Mouse (Mus musculus) left cerebral cortex, postnatal 36 days (tissue): Measurements from ENCODE around the gene Atp2b2. TPM values are rescaled to one million over a fixed set of nuclear protein-coding genes. Genes with fewer than 3 reads are reported as not detected.

Experiments
- DNase-seq, 2 experiments: peaks; one replicate each; pipeline ENCODE4 v3.0.0; 2021 to 2022; ENCODE audit warnings: low spot score in 2 of 2, mixed read lengths in 1 of 2
- intact Hi-C: fragments of 180-260 bp; cut with DNase I; formaldehyde crosslinking; loops from one replicate; pipeline ENCODE4 v1.15.1; 2025
- total RNA-seq, 2 experiments: library from RNA; stranded (reverse); gene quantifications; 2 replicates each; pipeline ENCODE4 v1.2.3; 2021

Gene Atp2b2
- total RNA-seq, 2 experiments from 2014 or later = 722 to 790 TPM

DNA sequence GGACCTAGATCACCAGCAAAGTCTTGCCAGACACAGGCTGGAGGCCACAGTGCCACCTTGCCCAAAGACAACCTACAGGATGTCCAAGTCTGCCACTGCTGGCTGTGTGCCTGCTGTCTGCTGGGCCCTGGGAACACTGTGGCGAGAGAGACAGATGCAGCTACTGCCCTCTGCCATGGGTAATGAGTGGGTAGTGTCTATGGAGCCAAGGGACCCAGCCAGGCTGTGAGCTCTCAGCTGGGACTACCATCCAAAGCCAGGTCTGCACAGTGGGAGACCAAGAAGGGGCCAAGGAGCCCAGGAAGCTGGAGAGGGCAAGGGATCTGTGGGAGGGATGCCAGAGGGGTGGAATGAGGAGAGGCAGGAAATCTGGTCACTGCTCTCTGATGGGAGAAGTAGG, 83.1 kb downstream of the Atp2b2 start:
- intact Hi-C loops = no loop called here
- no peak for DNase-seq

- DNase-seq = no peak
- intact Hi-C loops = no loop called here
Measured at GRCm38 (mm10) chr6:113958714-113959113, 83.7 kb downstream of the Atp2b2 start.

DNA sequence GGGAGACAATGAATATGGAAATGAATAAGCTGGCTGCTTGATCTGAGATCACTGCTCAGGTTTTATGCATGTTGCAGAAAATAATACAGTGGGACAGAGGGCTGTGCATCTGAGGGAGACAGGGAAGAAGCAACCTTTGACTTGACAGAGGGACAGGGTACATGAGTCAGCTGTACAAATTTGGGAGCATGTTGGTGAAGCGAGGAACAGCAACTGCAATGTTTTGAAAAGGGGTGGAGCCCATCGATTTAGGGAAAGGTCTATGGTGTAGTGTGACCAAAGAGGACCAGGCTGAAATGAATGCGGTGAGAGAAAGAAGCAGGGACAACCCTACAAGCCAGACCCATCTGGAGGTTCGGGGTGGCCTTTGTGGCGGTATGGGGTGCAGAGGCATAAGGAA, 84.4 kb downstream of the Atp2b2 start:
- intact Hi-C loops = no loop called here
- DNase-seq = no peak

DNA sequence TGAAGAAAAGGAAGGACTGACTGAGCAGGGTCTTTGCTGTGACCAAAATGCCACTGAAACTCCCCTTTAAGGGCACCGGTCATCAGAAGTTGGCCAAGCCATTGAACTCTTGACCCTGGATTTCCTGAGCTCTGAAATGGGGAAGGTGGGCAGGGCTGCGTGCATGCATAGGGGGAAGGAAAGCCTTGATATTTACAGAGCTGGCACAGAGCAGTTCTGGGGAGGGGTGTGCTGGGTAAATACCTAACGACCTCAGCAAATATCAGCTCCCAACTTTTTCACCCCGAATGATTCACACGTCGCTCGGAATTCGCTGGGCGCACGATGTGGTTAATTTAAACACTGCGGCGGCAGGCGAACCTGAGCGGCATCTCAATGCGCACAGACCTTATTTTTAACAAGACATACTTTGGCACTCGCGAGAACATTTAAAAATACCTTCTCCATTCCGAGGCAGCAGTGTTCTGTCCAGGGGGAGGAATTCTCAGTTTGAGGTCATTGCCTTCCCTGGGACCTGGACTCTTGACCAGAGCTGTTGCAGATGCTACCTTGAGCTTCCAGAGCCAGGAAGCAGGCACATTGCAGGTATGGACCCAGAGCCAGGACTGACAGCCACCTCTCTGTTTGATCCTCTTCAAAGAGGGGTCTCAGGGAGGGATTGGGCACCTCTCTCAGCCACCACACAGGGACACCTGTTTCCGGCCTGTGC, 85.0 kb downstream of the Atp2b2 start:
- intact Hi-C loops = no loop called here

DNA sequence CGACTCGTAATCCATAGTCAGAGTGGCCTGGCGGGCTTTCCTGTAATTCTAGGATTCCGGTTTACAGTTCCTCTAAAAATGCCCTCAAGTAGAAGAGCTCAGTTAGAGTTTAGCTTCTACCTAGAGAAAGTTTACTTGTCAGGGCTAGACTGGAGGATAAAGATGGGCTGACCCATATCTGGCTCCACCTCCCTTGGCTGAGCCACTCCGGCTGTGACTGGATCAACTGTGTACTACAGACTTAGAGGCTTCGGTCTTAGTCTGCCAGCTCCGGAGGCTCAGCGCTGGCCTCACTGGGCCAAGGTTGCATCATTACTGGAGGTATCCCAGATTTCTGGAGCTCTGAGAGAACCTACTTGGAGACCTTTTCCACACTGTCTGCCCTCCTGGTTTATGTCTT, 94.9 kb downstream of the Atp2b2 start:
- intact Hi-C loops = no loop called here

More for the DNA sequence above, 85.0 kb downstream of the Atp2b2 start:
- DNase-seq = peak; percentile 48

DNA sequence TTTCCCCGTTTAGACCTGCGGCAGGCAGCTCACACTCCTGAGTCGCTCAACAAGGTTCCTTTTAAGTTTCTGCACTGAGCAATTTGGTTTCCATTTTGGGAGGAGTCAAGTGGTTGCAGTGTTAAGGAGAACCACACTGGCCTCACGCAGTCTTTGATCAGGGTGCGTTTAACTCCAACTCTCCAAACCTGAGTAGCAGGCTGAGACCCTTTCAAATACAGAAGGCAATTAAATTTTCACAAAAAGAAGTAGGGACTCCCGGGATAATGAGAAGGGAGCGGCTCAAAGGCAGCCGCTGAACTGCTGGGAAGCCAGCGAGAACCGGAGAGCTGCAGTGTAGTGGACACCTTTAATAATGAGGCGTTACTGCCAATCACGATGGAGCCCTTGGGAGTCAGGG, 100.1 kb downstream of the Atp2b2 start:
- intact Hi-C loops = no loop called here

More for the DNA sequence above, 94.9 kb downstream of the Atp2b2 start:
- no peak for DNase-seq

DNA sequence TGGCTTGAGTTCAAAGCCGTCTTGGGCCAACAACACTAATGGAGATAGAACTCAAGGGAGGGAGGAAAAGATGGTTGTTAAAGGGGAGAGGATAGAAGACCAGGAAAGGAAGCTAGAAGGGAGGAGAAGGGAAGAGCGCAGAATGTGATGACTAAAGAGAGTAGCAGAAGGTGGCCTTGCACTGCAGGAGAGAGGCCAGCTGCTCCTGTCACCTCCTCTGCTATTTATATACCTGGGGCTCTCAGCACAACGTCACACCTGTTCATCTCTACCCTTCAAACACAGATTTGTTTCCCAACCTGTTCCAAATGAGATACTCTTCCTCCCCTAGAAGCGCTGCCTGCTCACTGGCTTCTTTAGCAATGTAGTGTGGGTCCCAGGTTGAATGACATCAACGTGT, 101.1 kb downstream of the Atp2b2 start:
- no peak for DNase-seq
- intact Hi-C loops = no loop called here

More for the DNA sequence above, 100.1 kb downstream of the Atp2b2 start:
- no peak for DNase-seq

- no peak for DNase-seq
Measured at GRCm38 (mm10) chr6:113939442-113939841, 103.0 kb downstream of the Atp2b2 start.

GRCm38 (mm10) chr6:113936811-113937508, 105.5 kb downstream of the Atp2b2 start:
- intact Hi-C loops = no loop called here
- DNase-seq = no peak

More at GRCm38 (mm10) chr6:113939442-113939841, 103.0 kb downstream of the Atp2b2 start:
- intact Hi-C loops = no loop called here

GRCm38 (mm10) chr6:113936111-113936510, 106.3 kb downstream of the Atp2b2 start:
- intact Hi-C loops = no loop called here
- no peak for DNase-seq

GRCm38 (mm10) chr6:113934692-113935091, 107.7 kb downstream of the Atp2b2 start:
- intact Hi-C loops = no loop called here
- DNase-seq = peak; percentile 92 to 95

GRCm38 (mm10) chr6:113933261-113934151, 108.9 kb downstream of the Atp2b2 start:
- no peak for DNase-seq
- intact Hi-C loops = no loop called here

GRCm38 (mm10) chr6:113929191-113929875, 113.1 kb downstream of the Atp2b2 start:
- intact Hi-C loops = loop anchor here (5.0 kb wide), 1 partner anchor 47 kb away; no protein-coding TSS in a partner anchor
- DNase-seq = peak; percentile 56 to 76

DNA sequence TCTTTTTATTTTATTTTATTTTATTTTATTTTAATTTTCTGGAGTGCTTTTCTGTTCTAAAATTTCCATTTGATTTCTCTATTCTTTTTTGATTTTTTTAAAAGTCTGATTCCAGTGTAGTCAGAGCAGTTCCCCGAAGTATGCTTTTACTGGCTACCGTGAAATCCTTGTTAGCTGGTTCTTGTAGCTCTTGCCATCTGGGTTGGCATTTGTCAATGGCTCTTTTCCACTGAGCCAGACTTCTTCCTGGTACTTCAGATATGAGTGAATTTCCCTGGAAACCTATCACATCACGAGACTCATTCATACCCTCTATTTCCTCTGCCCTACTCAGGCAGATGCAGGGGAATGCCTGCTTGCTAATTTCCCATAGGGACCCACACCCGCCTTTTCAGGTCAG, 119.2 kb downstream of the Atp2b2 start:
- intact Hi-C loops = no loop called here
- no peak for DNase-seq

GRCm38 (mm10) chr6:113920466-113920865, 121.9 kb downstream of the Atp2b2 start:
- intact Hi-C loops = no loop called here
- no peak for DNase-seq

GRCm38 (mm10) chr6:113912753-113913152, 129.7 kb downstream of the Atp2b2 start:
- intact Hi-C loops = no loop called here
- no peak for DNase-seq

- no peak for DNase-seq
- intact Hi-C loops = no loop called here
Measured at GRCm38 (mm10) chr6:113911094-113911493, 131.3 kb downstream of the Atp2b2 start.

GRCm38 (mm10) chr6:113910411-113911055, 131.9 kb downstream of the Atp2b2 start:
- DNase-seq = no peak
- intact Hi-C loops = no loop called here

DNA sequence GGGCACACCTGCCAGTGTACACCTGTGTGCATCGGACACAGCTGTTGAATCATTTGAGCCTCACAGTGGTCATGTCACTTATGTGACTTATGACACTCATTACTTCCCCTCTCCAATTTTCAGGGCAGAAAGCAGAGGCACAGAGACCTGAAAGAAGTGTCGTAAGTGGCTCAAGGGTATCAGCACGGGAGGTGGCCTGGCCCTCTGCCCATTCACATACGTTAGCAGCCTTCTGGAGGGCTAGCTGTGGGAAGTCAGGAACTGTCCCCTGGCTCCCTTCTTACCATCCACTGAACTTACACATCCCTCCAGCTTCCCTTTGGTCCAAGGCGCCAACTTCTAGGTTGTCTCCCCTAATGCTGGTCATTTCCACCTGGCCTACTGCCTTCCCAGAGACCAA, 132.6 kb downstream of the Atp2b2 start:
- DNase-seq = no peak
- intact Hi-C loops = no loop called here
